Mouse (Mus musculus): Measurements from ENCODE around the gene Gm27027.

GRCm38 (mm10) chr2:93971647-93972046 lies 24.5 kb downstream of the Gm27027 start:
- TF ChIP-seq POLR2A (IDR thresholded peaks at IDR 0.05; ENCODE audit: extremely low read depth, insufficient read depth, low read length) (no peak), CTCF (IDR thresholded peaks at IDR 0.05; ENCODE audit: low read depth, low read length) (no peak)
